In genomic region chr19:57141756-57142461, GRCm38 (mm10) we compare ENCODE assay signal across 10 mouse cellular contexts.
"Had no signal": no experiment of that assay in that cellular context is flagged by ENCODE, and none has a peak within 500 bp of the region (broad histone marks: within the 10 kb centered on the region; RNA-seq: fewer than 3 reads in every experiment).

No protein-coding gene starts in this region.

- H3K27me3 ChIP-seq: liver, embryonic 15.5 days; midbrain, embryonic 13.5 days; stomach, embryonic 15.5 days had no signal

- H3K27ac ChIP-seq: limb, embryonic 10.5 days; liver, embryonic 15.5 days; midbrain, embryonic 13.5 days; stomach, embryonic 15.5 days had no signal

- H3K4me1 ChIP-seq: liver, embryonic 15.5 days; midbrain, embryonic 13.5 days; stomach, embryonic 15.5 days had no signal

- ATAC-seq: lung, postnatal 0 days; midbrain, embryonic 13.5 days had no signal

- H3K4me2 ChIP-seq: liver, embryonic 11.5 days; liver, embryonic 15.5 days; midbrain, embryonic 13.5 days; stomach, embryonic 15.5 days had no signal

- DNase-seq: lung, adult 2 months; lung, postnatal 36 days; right cerebral cortex, postnatal 14 days; thymus, postnatal 36 days had no signal

- H3K4me3 ChIP-seq: limb, embryonic 10.5 days; liver, embryonic 15.5 days; midbrain, embryonic 13.5 days; stomach, embryonic 15.5 days had no signal

- H3K9me3 ChIP-seq: limb, embryonic 10.5 days; liver, embryonic 15.5 days; midbrain, embryonic 13.5 days; stomach, embryonic 15.5 days had no signal

- H3K9ac ChIP-seq: liver, embryonic 15.5 days; midbrain, embryonic 13.5 days; stomach, embryonic 15.5 days had no signal

- H3K36me3 ChIP-seq: limb, embryonic 10.5 days; liver, embryonic 15.5 days; stomach, embryonic 15.5 days had no signal
